Mouse (Mus musculus) heart, adult 2 months (tissue): ENCODE data around the gene Fyn. TPM values are rescaled to one million over a fixed set of nuclear protein-coding genes. Genes with fewer than 3 reads are reported as not detected.

ENCODE experiments used
- DNase-seq, 2 experiments: peaks; one replicate each; pipeline ENCODE4 v3.0.0; 2021
- H3K27ac ChIP-seq: fragments of 200-600 bp; 2 replicates; pipeline ENCODE4 v1.8.1; 2022
- H3K27me3 ChIP-seq: fragments of 200-500 bp; 2 replicates; pipeline ENCODE4 v1.6.1; 2012; ENCODE audit warnings: mild to moderate bottlenecking, low read length, inconsistent platforms, mixed read lengths; ENCODE audit not compliant: control insufficient read depth, insufficient read depth
- H3K36me3 ChIP-seq: fragments of 200-500 bp; 2 replicates; pipeline ENCODE4 v1.6.1; 2012; ENCODE audit warnings: low read length, inconsistent platforms; ENCODE audit not compliant: control insufficient read depth, insufficient read depth
- H3K4me1 ChIP-seq: fragments of 200-500 bp; 2 replicates; pipeline ENCODE4 v1.6.1; 2011; ENCODE audit warnings: low read length; ENCODE audit not compliant: control insufficient read depth, insufficient read depth
- H3K4me3 ChIP-seq: fragments of 200-600 bp; 2 replicates; pipeline ENCODE4 v1.8.1; 2022
- H3K79me2 ChIP-seq: fragments of 200-500 bp; replicated peaks from 2 replicates; pipeline ENCODE4 v1.6.1; 2012; ENCODE audit warnings: mild to moderate bottlenecking, inconsistent platforms, low read length, moderate library complexity, mixed read lengths; ENCODE audit not compliant: control insufficient read depth, insufficient read depth
- H3K9ac ChIP-seq: fragments of 200-500 bp; 2 replicates; pipeline ENCODE4 v1.6.1; 2012; ENCODE audit warnings: low read depth, mild to moderate bottlenecking, control low read depth, inconsistent platforms, low read length, mixed read lengths
- CTCF ChIP-seq: fragments of 200-600 bp; IDR thresholded peaks from 2 replicates; pipeline ENCODE4 v1.8.1; 2022; ENCODE audit warnings: antibody characterized with exemption, mild to moderate bottlenecking, moderate library complexity
- EP300 ChIP-seq: fragments of 200-500 bp; IDR thresholded peaks from 2 replicates; pipeline ENCODE4 v1.6.1; 2011; ENCODE audit warnings: low read depth, low read length, control low read depth; ENCODE audit not compliant: insufficient read depth
- POLR2A ChIP-seq: fragments of 200-500 bp; IDR thresholded peaks from 2 replicates; pipeline ENCODE4 v1.6.1; 2011; ENCODE audit warnings: mild to moderate bottlenecking, low read depth, low read length, control low read depth; ENCODE audit not compliant: insufficient read depth
- WGBS: fragments of 180-500 bp; shearing (Covaris S2); methylation state at CpG from one replicate; pipeline ENCODE4 v1.1.7; 2018; 5-methylcytosine and 5-hydroxymethylcytosine counted together
- intact Hi-C: fragments of 180-260 bp; cut with DNase I; formaldehyde crosslinking; loops from one replicate; pipeline ENCODE4 v1.15.1; 2025
- polyA plus RNA-seq: library from polyadenylated mRNA; depleted of rRNA; stranded (reverse); fragments of >200 nt; gene quantifications from 2 replicates; pipeline ENCODE4 v1.2.3, GENCODE M21; 2012
- total RNA-seq, 2 experiments: library from RNA; stranded (reverse); gene quantifications; 2 replicates each; pipeline ENCODE4 v1.2.3; 2021

Gene Fyn
- total and polyA plus RNA-seq, 3 experiments = 23.2 to 29.7 (median 26.1) TPM

DNA sequence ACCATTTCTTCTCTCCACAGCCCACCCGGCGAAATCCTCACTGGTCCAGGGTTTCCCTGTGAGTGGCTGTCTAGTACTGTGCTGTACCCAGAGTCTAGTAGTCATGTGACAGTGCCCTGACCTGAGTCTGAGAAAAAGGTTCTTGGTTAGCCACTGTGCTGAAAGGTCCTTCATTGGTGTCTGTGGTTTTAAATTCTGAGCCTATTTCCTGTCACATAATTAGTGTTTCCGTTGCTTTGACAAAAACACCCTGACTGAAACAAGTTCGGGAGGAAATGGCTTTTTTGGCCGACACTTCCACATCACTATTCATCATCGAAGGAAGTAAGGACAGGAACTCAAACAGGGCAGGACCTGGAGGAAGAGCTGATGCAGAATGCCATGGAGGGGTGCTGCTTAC, 33.8 kb downstream of the Fyn start:
- intact Hi-C loops = loop anchor here (2.0 kb wide), 1 partner anchor 32 kb away; no protein-coding TSS in a partner anchor

DNA sequence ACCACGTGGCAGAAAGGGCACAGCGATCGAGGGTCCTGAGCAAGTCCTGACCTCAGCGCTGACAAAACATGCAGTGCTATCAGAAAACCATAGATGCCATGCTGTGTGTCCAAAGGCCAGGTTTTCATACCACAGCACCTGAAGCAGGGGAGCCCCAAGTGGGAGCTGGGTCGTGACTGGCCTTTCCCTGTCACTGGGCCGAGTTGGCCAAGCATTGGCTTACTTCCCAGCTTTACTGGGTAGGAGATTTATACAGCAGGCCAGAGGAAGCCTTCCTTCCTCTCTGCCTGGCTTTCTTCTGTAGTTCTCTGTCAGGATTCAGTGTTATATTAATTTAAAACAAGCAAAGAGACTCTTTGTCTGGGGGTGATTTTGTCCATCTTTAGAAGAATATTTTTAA, 35.1 kb downstream of the Fyn start:
- Histone ChIP-seq H3K36me3 (peaks cover 8% of the 10 kb centered on the region), H3K9ac (no peak overlapping the region), H3K4me1 (peaks cover 18% of the 10 kb centered on the region), H3K79me2 (peaks cover 10% of the 10 kb centered on the region), H3K4me3 (no peak overlapping the region), H3K27me3 (no peaks in the 10 kb centered on the region), H3K27ac (no peak overlapping the region)
- no peak for TF ChIP-seq CTCF
- no peak for TF ChIP-seq EP300
- TF ChIP-seq POLR2A = no peak
- DNase-seq = no peak
- intact Hi-C loops = loop anchor here (2.0 kb wide), 1 partner anchor 33 kb away; no protein-coding TSS in a partner anchor
- 67% methylated on average over 6 of the region's 6 CpGs for WGBS

More for the DNA sequence above, 33.8 kb downstream of the Fyn start:
- no peak overlapping the region for H3K4me3 ChIP-seq
- no peak for TF ChIP-seq CTCF
- no peak for TF ChIP-seq EP300
- no peak for TF ChIP-seq POLR2A
- no peak for DNase-seq
- no peak overlapping the region for H3K9ac ChIP-seq
- no peaks in the 10 kb centered on the region for H3K27me3 ChIP-seq
- H3K36me3 ChIP-seq = peaks cover 14% of the 10 kb centered on the region
- H3K27ac ChIP-seq = no peak overlapping the region; the same call in 1 of the 2 replicates
- H3K4me1 ChIP-seq = peaks cover 20% of the 10 kb centered on the region
- peaks cover 8% of the 10 kb centered on the region for H3K79me2 ChIP-seq
- 58% methylated on average over 6 of the region's 6 CpGs for WGBS

GRCm38 (mm10) chr10:39404175-39404574, 35.5 kb downstream of the Fyn start:
- H3K4me1 ChIP-seq = peaks cover 18% of the 10 kb centered on the region
- no peak overlapping the region for H3K9ac ChIP-seq
- H3K79me2 ChIP-seq = peaks cover 11% of the 10 kb centered on the region
- DNase-seq = no peak
- no peaks in the 10 kb centered on the region for H3K27me3 ChIP-seq
- TF ChIP-seq CTCF (no peak), POLR2A (no peak), EP300 (no peak)
- H3K4me3 ChIP-seq = no peak overlapping the region
- H3K27ac ChIP-seq = no peak overlapping the region
- intact Hi-C loops = no loop called here
- H3K36me3 ChIP-seq = peaks cover 8% of the 10 kb centered on the region
- WGBS = 80% methylated on average over 4 of the region's 4 CpGs

GRCm38 (mm10) chr10:39405982-39406797, 37.5 kb downstream of the Fyn start:
- peak overlapping the region; percentile 4 for H3K4me3 ChIP-seq
- peak overlapping the region; percentile 50 for H3K27ac ChIP-seq
- peaks cover 8% of the 10 kb centered on the region for H3K36me3 ChIP-seq
- WGBS = 34% methylated on average over 10 of the region's 10 CpGs
- peaks cover 10% of the 10 kb centered on the region for H3K79me2 ChIP-seq
- H3K4me1 ChIP-seq = peaks cover 21% of the 10 kb centered on the region
- no peak for TF ChIP-seq POLR2A
- TF ChIP-seq CTCF = peak; percentile 12; the same call in 1 of the 2 replicates
- DNase-seq = peak in 1 of 2 experiments; percentile 34
- peak overlapping the region; percentile 40 for H3K9ac ChIP-seq
- no peaks in the 10 kb centered on the region for H3K27me3 ChIP-seq
- intact Hi-C loops = loop anchor here (2.0 to 5.0 kb wide), 2 partner anchors 15 to 41 kb away; no protein-coding TSS in a partner anchor

- Histone ChIP-seq H3K27ac (peak overlapping the region; percentile 50), H3K27me3 (no peaks in the 10 kb centered on the region), H3K4me1 (peaks cover 21% of the 10 kb centered on the region), H3K79me2 (peaks cover 10% of the 10 kb centered on the region), H3K9ac (peak overlapping the region; percentile 40; the same call in 1 of the 2 replicates), H3K4me3 (peak overlapping the region; percentile 4), H3K36me3 (peaks cover 8% of the 10 kb centered on the region)
- intact Hi-C loops = loop anchor here (2.0 to 5.0 kb wide), 2 partner anchors 14 to 41 kb away; no protein-coding TSS in a partner anchor
- TF ChIP-seq EP300 = no peak
- no peak for TF ChIP-seq POLR2A
- no peak for TF ChIP-seq CTCF
- 17% methylated on average over 7 of the region's 7 CpGs for WGBS
- no peak for DNase-seq
These were observed 38.1 kb downstream of the Fyn start for GRCm38 (mm10) chr10:39406798-39407189.

GRCm38 (mm10) chr10:39407553-39407952, 38.9 kb downstream of the Fyn start:
- TF ChIP-seq POLR2A = no peak
- no peak for TF ChIP-seq EP300
- TF ChIP-seq CTCF = no peak
- 85% methylated on average over 2 of the region's 2 CpGs for WGBS
- Histone ChIP-seq H3K27ac (peak overlapping the region; percentile 50), H3K4me3 (no peak overlapping the region), H3K36me3 (peaks cover 8% of the 10 kb centered on the region), H3K4me1 (peaks cover 26% of the 10 kb centered on the region), H3K9ac (no peak overlapping the region), H3K27me3 (no peaks in the 10 kb centered on the region), H3K79me2 (peaks cover 10% of the 10 kb centered on the region)
- intact Hi-C loops = loop anchor here (2.0 to 5.0 kb wide), 2 partner anchors 13 to 40 kb away; no protein-coding TSS in a partner anchor
- no peak for DNase-seq
